Comparison of ENCODE assay signal across 19 mouse cellular contexts in the genomic region with DNA sequence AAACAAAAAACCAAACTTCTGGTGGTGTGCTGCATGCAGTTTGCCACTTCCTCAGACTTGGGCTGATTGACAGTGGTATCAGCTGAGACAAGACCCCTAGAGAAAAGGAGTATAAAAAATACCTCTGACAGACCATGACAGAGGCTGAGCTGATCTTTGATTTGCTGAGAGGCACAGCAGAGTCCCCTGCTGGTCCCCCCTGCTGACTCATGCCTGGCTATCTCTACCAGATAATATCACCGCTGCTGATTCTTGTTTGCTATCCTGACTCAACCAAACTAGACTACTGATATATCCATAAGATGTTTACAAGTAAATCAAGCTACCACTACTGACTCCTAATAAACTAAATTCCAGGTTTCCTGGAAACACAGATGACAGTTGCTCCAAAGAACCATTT. TPM values are rescaled to one million over a fixed set of nuclear protein-coding genes. Genes with fewer than 3 reads are reported as not detected.
A peak's percentile ranks its signal among the peaks of the same experiment; 100 is the strongest.
DNase-seq lines count a peak whose midpoint lies in the region; ATAC-seq and TF ChIP-seq lines count a peak whose summit lies in the region.
"Had no signal": no experiment of that assay in that cellular context is flagged by ENCODE, and none has a peak within 500 bp of the region (broad histone marks: within the 10 kb centered on the region; RNA-seq: fewer than 3 reads in every experiment).

No protein-coding gene starts in this region.

- no peak overlapping the region for H3K9ac ChIP-seq in liver, postnatal 0 days (replicated peaks)
- no peak overlapping the region for H3K9ac ChIP-seq in liver, embryonic 12.5 days
- H3K9ac ChIP-seq: embryonic facial prominence, embryonic 13.5 days; forebrain, embryonic 12.5 days; heart, embryonic 13.5 days; hindbrain, embryonic 15.5 days had no signal

- intact Hi-C loops in gastrocnemius, adult 2 months (cut with DNase I) = no loop called here

- peak; percentile 14 for DNase-seq in liver
- DNase-seq in liver, postnatal 0 days = no peak
- DNase-seq in retina, embryonic 14.5 days (ENCODE audit: low spot score) = no peak
- no peak for DNase-seq in kidney, adult 9 months
- DNase-seq in gastrocnemius, adult 2 months = no peak
- DNase-seq: adrenal gland, postnatal 10 days; cerebellum, adult 11-12 months; cerebellum, adult 9-11 months; cerebellum, postnatal 36 days; gastrocnemius, postnatal 14 days; heart, postnatal 36 days had no signal

- no peaks in the 10 kb centered on the region for H3K4me1 ChIP-seq in liver, postnatal 0 days (ENCODE audit: insufficient read depth)
- peaks cover 10% of the 10 kb centered on the region for H3K4me1 ChIP-seq in liver, embryonic 12.5 days
- H3K4me1 ChIP-seq: embryonic facial prominence, embryonic 13.5 days; forebrain, embryonic 12.5 days; hindbrain, embryonic 15.5 days had no signal

- TF ChIP-seq EP300 in liver, postnatal 0 days (IDR thresholded peaks at IDR 0.05; ENCODE audit: low read depth) = no peak

- no peaks in the 10 kb centered on the region for H3K27me3 ChIP-seq in liver, postnatal 0 days (ENCODE audit: insufficient read depth, low read length)
- no peaks in the 10 kb centered on the region for H3K27me3 ChIP-seq in liver, embryonic 12.5 days (replicated peaks)
- H3K27me3 ChIP-seq: CH12.LX; embryonic facial prominence, embryonic 13.5 days; forebrain, embryonic 12.5 days; heart, embryonic 13.5 days; hindbrain, embryonic 15.5 days had no signal

- no peak for TF ChIP-seq CTCF in liver, postnatal 0 days (IDR thresholded peaks at IDR 0.05; ENCODE audit: low read depth)
- no peak for TF ChIP-seq CTCF in gastrocnemius, adult 2 months (IDR thresholded peaks at IDR 0.05)

- no peak overlapping the region for H3K4me2 ChIP-seq in liver, postnatal 0 days (ENCODE audit: low read depth, low read length)
- H3K4me2 ChIP-seq in liver, embryonic 12.5 days = no peak overlapping the region
- H3K4me2 ChIP-seq: embryonic facial prominence, embryonic 13.5 days; forebrain, embryonic 12.5 days; heart, embryonic 13.5 days; hindbrain, embryonic 15.5 days had no signal

- H3K4me3 ChIP-seq in liver, postnatal 0 days (ENCODE audit: low read depth, low read length) = no peak overlapping the region
- no peak overlapping the region for H3K4me3 ChIP-seq in liver, embryonic 12.5 days
- no peak overlapping the region for H3K4me3 ChIP-seq in gastrocnemius, adult 2 months
- H3K4me3 ChIP-seq: embryonic facial prominence, embryonic 13.5 days; forebrain, embryonic 12.5 days; heart, embryonic 13.5 days; hindbrain, embryonic 15.5 days had no signal

- WGBS in liver, postnatal 0 days (ENCODE audit: insufficient replicate concordance) = 13% methylated on average over 1 of the region's 1 CpGs
- 14% methylated on average over 1 of the region's 1 CpGs for WGBS in liver, embryonic 12.5 days (ENCODE audit: insufficient replicate concordance)

- peaks cover 25% of the 10 kb centered on the region for H3K36me3 ChIP-seq in liver, postnatal 0 days (replicated peaks; ENCODE audit: insufficient read depth, low read length)
- H3K36me3 ChIP-seq in liver, embryonic 12.5 days = peaks cover 43% of the 10 kb centered on the region

- H3K9me3 ChIP-seq in liver, postnatal 0 days (ENCODE audit: low read length) = no peaks in the 10 kb centered on the region
- H3K9me3 ChIP-seq in liver, embryonic 12.5 days (replicated peaks) = no peaks in the 10 kb centered on the region
- H3K9me3 ChIP-seq: embryonic facial prominence, embryonic 13.5 days; forebrain, embryonic 12.5 days; heart, embryonic 13.5 days; hindbrain, embryonic 15.5 days had no signal

- ATAC-seq in liver, postnatal 0 days = no peak
- ATAC-seq in liver, embryonic 12.5 days = peak; percentile 59; the same call in 1 of the 2 replicates
- ATAC-seq in megakaryocyte progenitor cell, adult 5-6 weeks (replicated peaks; ENCODE audit: poor library complexity) = peak; percentile 48
- ATAC-seq: forebrain, embryonic 16.5 days had no signal

- H3K27ac ChIP-seq in liver, postnatal 0 days (ENCODE audit: low read depth) = no peak overlapping the region
- H3K27ac ChIP-seq in liver, embryonic 12.5 days = no peak overlapping the region
- no peak overlapping the region for H3K27ac ChIP-seq in gastrocnemius, adult 2 months
- H3K27ac ChIP-seq: embryonic facial prominence, embryonic 13.5 days; forebrain, embryonic 12.5 days; heart, embryonic 13.5 days; hindbrain, embryonic 15.5 days had no signal

RNA-seq across cellular contexts. Expression of a gene that starts 10.2 kb away (rescaled TPM):
- polyA plus RNA-seq in liver, postnatal 0 days (2015; fragmentation: Nextera tagmentation; extraction: Ambion mirVana) = 8.4 and 8.7 TPM in 2 replicates
- polyA plus RNA-seq in liver, embryonic 12.5 days (2016; fragmentation: Nextera tagmentation; extraction: Ambion mirVana) = 10.7 and 11.4 TPM in 2 replicates
- total RNA-seq in megakaryocyte progenitor cell, adult 5-6 weeks (2015) = 8.2 and 8.9 TPM in 2 replicates
- total RNA-seq in megakaryocyte progenitor cell, adult 5-6 weeks (2017) = 8.7 and 8.9 TPM in 2 replicates
- total RNA-seq in gastrocnemius, adult 2 months (2021) = 10 to 100 TPM; 12.3 to 16.9 TPM

RNA-seq across cellular contexts. Expression of a gene that starts 11.0 kb away (rescaled TPM):
- 563 and 605 TPM in 2 replicates for polyA plus RNA-seq in liver, postnatal 0 days (2015; fragmentation: Nextera tagmentation; extraction: Ambion mirVana)
- 326 and 344 TPM in 2 replicates for polyA plus RNA-seq in liver, embryonic 12.5 days (2016; fragmentation: Nextera tagmentation; extraction: Ambion mirVana)
- total RNA-seq in megakaryocyte progenitor cell, adult 5-6 weeks (2015) = 497 and 547 TPM in 2 replicates
- total RNA-seq in megakaryocyte progenitor cell, adult 5-6 weeks (2017) = 395 and 400 TPM in 2 replicates
- 100 to 1,000 TPM; 765 to 991 TPM for total RNA-seq in gastrocnemius, adult 2 months (2021)

RNA-seq across cellular contexts. Expression of a gene that starts 11.2 kb away (rescaled TPM):
- 22.9 and 23.3 TPM in 2 replicates for polyA plus RNA-seq in liver, postnatal 0 days (2015; fragmentation: Nextera tagmentation; extraction: Ambion mirVana)
- polyA plus RNA-seq in liver, embryonic 12.5 days (2016; fragmentation: Nextera tagmentation; extraction: Ambion mirVana) = 42.2 and 43.7 TPM in 2 replicates
- 19.9 and 22.1 TPM in 2 replicates for total RNA-seq in megakaryocyte progenitor cell, adult 5-6 weeks (2015)
- 16.1 and 23.7 TPM in 2 replicates for total RNA-seq in megakaryocyte progenitor cell, adult 5-6 weeks (2017)
- 10 to 100 TPM; 21.2 to 22.1 TPM for total RNA-seq in gastrocnemius, adult 2 months (2021)

RNA-seq across cellular contexts. Expression of a gene that starts 46.1 kb away (rescaled TPM):
- 31.4 and 34.2 TPM in 2 replicates for polyA plus RNA-seq in liver, postnatal 0 days (2015; fragmentation: Nextera tagmentation; extraction: Ambion mirVana)
- 3.9 and 4.2 TPM in 2 replicates for polyA plus RNA-seq in liver, embryonic 12.5 days (2016; fragmentation: Nextera tagmentation; extraction: Ambion mirVana)
- total RNA-seq in megakaryocyte progenitor cell, adult 5-6 weeks (2015) = 0.83 and 1.2 TPM in 2 replicates
- 0.58 and 1.7 TPM in 2 replicates for total RNA-seq in megakaryocyte progenitor cell, adult 5-6 weeks (2017)
- under 1 TPM; 0.20 to 0.22 TPM for total RNA-seq in gastrocnemius, adult 2 months (2021)

RNA-seq across cellular contexts. Expression of a gene that starts 59.6 kb away (rescaled TPM):
- 7.3 and 10.3 TPM in 2 replicates for polyA plus RNA-seq in liver, postnatal 0 days (2015; fragmentation: Nextera tagmentation; extraction: Ambion mirVana)
- polyA plus RNA-seq in liver, embryonic 12.5 days (2016; fragmentation: Nextera tagmentation; extraction: Ambion mirVana) = 45.0 and 45.4 TPM in 2 replicates
- total RNA-seq in megakaryocyte progenitor cell, adult 5-6 weeks (2015) = 23.4 and 26.0 TPM in 2 replicates
- total RNA-seq in megakaryocyte progenitor cell, adult 5-6 weeks (2017) = 27.2 and 33.9 TPM in 2 replicates
- total RNA-seq in gastrocnemius, adult 2 months (2021) = under 1 TPM; 0.23 to 0.36 TPM
